Mouse (Mus musculus) heart, postnatal 14 days (tissue): ENCODE results near the gene Scamp5. TPM values are rescaled to one million over a fixed set of nuclear protein-coding genes. Genes with fewer than 3 reads are reported as not detected.
A peak's percentile ranks its signal among the peaks of the same experiment; 100 is the strongest.
"Not testable (repeated sequence)": the region's sequence is repeated elsewhere in the genome, so short reads cannot be mapped to it uniquely, and the experiment has no call there.

ENCODE experiments used
- DNase-seq, 2 experiments: peaks; one replicate each; pipeline ENCODE4 v3.0.0; 2021 to 2022
- intact Hi-C: fragments of 180-260 bp; cut with DNase I; formaldehyde crosslinking; loops from one replicate; pipeline ENCODE4 v1.15.1; 2025
- total RNA-seq, 2 experiments: library from RNA; stranded (reverse); gene quantifications; 2 replicates each; pipeline ENCODE4 v1.2.3; 2021

The Scamp5 gene
- total RNA-seq, 2 experiments from 2014 or later = 7.4 to 7.7 TPM

DNA sequence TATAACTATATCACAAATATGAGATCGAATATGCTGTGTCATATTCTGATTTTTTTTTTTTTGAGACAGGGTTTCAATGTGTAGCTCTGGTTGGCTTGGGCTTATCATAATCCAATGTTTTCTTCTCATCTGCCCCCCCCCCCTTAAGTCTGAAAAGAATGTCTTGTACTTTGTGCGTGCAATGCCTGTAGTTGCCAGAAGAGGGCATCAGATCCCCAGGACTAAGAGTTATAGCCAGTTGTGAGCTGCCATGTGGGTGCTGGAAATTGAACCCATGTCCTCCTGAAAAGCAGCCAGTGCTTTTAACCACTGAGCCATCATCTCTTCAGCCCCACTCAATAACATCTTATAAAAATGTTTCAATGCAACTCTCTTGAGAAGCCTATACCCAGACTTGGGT is 8.2 kb downstream of the Scamp5 start:
- intact Hi-C loops = no loop called here
- DNase-seq = no peak

DNA sequence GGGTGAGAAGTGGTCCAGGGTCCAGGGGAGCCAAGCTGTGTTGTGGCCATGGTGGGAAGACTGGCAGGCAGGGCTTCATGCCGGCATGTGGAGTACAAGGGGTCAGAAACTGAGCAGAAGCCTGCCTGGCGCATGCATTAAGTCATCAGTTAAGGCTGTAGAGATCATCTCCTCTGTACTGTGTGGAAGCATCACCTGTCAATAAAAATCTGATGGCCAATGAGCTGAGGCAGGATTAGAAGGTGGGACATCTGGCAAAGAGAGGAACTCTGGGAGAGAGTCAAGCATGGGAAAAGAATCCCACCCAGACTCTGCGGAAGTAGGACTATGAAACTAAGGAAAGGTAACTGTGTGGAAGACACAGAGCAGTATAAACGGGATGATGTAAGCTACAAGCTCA is 14.3 kb downstream of the Scamp5 start:
- DNase-seq = no peak
- intact Hi-C loops = no loop called here

- intact Hi-C loops = no loop called here
Observed at GRCm38 (mm10) chr9:57452624-57453462, 15.0 kb downstream of the Scamp5 start.

DNA sequence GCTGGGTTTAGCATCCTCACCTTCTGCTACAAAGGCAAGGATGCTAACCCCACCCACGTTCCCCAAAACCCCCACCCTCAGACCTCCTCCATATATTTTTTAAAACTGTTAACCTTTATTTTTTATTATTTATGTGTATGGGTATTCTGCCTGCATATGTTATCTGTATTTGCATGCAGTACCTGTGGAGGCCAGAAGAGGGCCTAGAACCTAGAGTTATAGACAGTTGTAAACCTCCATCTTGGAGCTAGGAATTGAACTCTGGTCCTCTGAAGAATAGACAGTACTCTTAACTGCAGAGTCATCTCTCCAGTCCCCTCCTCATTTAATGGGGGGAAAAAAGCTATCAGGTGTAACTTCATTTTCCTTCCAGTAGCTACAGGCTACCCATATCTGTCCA is 18.1 kb downstream of the Scamp5 start:
- DNase-seq = no peak
- intact Hi-C loops = no loop called here

More at GRCm38 (mm10) chr9:57452624-57453462, 15.0 kb downstream of the Scamp5 start:
- DNase-seq = no peak

DNA sequence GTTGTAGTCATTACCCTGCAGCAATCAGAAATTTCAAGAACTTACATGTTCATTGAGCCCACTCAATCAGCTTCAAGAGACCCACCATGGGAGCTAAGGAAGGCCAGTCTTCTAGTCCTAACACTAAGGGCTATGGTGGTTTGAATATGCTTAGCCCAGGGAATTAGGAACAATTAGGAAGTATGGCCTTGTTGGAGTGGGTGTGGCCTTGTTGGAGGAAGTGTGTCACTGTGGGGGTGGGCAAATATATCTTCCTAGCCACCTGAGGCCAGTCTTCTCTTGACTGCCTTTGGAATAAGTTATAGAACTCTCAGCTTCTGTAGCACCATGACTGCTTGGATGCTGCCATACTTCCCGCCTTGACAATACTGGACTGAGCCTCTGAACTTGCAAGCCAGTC is 27.2 kb downstream of the Scamp5 start:
- no peak for DNase-seq
- intact Hi-C loops = no loop called here

GRCm38 (mm10) chr9:57439522-57440295 is 28.2 kb downstream of the Scamp5 start, which contains the start of gene Ppcdc:
TSS of gene Ppcdc (minus strand) at chr9:57440124.
- intact Hi-C loops = loop anchor here (10.0 kb wide), 1 partner anchor 365 kb away; the partner anchor contains the start of gene Sin3a
- peak; percentile 88 to 91 for DNase-seq

GRCm38 (mm10) chr9:57439083-57439482 is 28.8 kb downstream of the Scamp5 start:
- DNase-seq = no peak

GRCm38 (mm10) chr9:57437896-57438614 is 29.8 kb downstream of the Scamp5 start:
- intact Hi-C loops = loop anchor here (10.0 kb wide), 1 partner anchor 363 kb away; the partner anchor contains the start of gene Sin3a
- DNase-seq = no peak

More at GRCm38 (mm10) chr9:57439083-57439482, 28.8 kb downstream of the Scamp5 start:
- intact Hi-C loops = loop anchor here (10.0 kb wide), 1 partner anchor 364 kb away; the partner anchor contains the start of gene Sin3a

GRCm38 (mm10) chr9:57436166-57436565 is 31.7 kb downstream of the Scamp5 start:
- DNase-seq = no peak
- intact Hi-C loops = loop anchor here (10.0 kb wide), 1 partner anchor 361 kb away; the partner anchor contains the start of gene Sin3a

DNA sequence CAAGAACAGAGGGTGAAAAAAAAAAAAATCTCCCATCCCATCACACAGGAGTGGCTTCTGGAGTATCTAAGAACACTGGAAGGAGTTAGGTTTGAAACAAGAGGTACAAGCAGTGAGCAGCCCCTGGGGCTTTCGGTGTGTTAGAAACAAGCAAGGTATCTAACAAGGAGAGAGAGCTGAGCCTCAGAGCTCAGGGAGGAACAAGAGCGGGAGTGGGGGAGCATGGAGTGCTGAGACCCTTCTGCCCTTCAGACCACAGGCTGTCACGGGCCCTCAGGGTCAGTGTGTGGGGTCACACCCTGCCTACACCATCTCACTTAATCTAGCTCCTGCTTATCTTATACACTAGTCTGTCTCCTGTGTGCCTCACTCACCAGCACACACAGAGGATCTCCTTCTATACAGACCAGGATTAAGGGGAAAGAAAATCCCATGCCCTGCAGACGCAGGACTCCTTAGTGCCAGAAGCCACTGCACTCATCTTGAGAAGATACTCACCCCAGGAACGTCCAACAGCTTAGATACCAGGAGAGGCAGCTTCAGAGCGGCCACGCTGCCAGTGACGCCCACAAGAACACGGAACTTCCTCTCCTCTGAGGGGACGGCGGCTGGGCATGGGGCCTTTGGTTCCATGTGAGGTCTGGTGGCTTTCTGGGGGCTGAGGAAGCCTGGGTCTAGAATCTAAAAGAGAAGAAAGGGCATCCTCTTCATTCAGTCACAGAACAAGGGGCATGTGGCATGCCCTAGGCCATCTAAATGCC is 33.3 kb downstream of the Scamp5 start:
- no peak for DNase-seq
- intact Hi-C loops = loop anchor here (5.0 to 10.0 kb wide), 3 partner anchors 47 to 360 kb away; partner anchors contain the start of gene Sin3a

GRCm38 (mm10) chr9:57433097-57434032 is 34.5 kb downstream of the Scamp5 start:
- intact Hi-C loops = loop anchor here (1.0 to 10.0 kb wide), 5 partner anchors 46 to 359 kb away; partner anchors contain the start of gene Sin3a
- peak; percentile 81 to 91 for DNase-seq

DNA sequence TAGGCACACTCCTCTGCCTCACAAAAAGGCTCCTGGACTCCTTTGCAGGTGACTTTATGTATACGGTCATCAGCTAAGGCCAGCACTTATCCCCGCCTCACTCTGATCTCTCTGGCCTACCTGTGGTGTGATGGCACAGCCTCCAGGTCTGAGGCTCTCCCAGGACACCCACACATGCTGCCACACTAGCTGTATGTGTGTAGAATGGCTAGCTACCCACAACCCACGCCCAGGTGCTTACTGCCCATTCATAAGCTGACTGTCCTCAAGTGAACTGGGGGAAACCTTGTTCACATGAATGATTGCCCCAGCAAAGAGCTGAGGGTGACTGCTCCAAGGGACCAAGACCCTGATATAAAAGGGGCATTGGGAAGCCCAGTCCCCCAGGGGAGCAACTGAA is 35.4 kb downstream of the Scamp5 start:
- intact Hi-C loops = loop anchor here (2.0 to 10.0 kb wide), 4 partner anchors 45 to 358 kb away; partner anchors contain the start of gene Sin3a
- DNase-seq = no peak

DNA sequence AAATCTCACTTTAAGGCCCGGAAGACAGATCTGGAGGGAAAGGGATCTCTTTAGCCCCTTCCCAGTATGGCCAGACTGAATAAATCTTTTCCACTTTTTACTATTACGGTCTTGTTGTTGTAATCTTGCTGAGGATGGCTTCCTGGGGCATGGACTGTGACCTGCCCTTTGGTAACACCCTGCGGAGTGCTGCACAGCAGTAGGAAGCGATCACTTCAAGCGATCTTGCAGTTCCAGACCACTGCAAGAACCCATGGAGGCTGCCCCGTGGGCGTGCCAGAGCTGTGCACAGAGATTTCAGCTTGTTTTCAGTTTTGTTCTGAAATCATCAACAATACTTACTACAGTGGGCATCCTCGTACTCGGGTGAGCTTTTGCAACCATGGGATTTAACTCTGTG is 36.7 kb downstream of the Scamp5 start:
- intact Hi-C loops = loop anchor here (5.0 to 10.0 kb wide), 3 partner anchors 44 to 356 kb away; partner anchors contain the start of gene Sin3a
- no peak for DNase-seq

DNA sequence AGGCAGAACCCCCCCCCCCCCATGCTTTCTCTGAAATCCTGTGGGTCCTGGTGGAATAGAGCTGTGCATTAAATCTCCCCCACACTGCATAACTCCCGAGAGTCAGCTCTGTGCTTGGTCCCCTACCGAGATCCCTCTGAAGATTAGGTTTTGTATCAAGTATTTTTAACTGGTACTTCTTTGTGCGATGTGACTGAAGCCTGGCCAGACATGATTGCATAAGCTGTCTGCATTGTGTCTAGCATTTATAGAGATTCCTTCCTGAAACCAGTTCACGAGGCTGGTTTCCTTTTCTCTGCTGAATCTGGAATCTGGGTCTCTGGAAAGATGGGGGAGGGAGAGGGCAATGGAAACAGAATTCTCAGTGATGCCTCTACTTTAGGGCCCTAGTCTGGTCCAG is 39.5 kb downstream of the Scamp5 start:
- DNase-seq = no peak
- intact Hi-C loops = no loop called here

DNA sequence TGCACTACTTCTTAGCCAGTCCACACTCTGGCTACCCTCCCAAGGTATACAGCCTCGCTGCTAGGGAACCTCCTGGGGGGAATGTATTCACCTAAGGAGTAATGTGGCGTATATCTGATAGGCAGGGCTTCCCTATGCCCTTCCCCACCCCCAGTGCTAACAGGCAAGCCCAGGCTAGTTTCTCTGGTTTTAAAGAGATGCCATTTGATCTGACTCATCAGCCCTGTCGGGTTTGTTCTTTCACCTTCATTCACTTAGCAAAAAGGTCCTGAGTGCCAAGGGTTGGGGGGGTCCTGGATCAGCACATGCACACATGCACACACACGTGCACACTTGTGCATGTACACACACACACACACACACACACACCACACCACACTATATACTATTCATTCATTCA is 39.9 kb downstream of the Scamp5 start:
- DNase-seq = no peak
- intact Hi-C loops = no loop called here

DNA sequence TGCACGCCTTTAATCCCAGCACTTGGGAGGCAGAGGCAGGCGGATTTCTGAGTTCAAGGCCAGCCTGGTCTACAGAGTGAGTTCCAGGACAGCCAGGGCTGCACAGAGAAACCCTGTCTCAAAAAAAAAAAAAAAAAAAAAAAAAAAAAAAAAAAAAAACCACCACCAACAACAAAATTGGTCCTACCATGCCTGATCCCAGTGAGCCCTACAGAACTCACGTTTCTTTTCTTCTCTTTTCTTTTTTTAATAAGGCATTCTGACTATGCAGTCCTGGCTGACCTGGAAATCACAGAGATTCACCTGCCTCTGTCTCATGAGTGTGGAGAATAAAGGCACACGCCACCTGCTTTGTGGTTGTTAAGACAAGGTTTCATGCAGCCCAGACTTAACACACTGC is 40.7 kb downstream of the Scamp5 start:
- DNase-seq, intact Hi-C loops: not testable (repeated sequence)

DNA sequence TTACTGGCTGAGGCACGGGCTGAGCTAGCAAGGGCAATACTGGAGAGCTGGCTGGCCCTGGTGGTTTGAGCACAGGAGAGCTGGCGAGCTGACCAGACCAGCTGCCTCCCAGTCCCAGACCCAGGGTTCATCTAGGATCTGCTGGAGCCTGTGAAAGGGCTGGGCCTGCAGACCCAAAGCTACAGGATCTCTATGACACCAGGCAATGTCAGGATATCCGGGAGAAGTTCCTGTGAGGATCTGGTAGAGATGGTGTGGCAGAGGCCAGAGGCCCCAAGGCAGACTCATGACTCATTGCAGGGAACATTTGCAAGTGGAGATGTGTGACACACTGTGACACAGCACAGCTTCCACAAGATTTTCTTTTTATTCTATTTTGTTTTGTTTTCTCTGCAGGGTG is 42.7 kb downstream of the Scamp5 start:
- no peak for DNase-seq
- intact Hi-C loops = no loop called here

DNA sequence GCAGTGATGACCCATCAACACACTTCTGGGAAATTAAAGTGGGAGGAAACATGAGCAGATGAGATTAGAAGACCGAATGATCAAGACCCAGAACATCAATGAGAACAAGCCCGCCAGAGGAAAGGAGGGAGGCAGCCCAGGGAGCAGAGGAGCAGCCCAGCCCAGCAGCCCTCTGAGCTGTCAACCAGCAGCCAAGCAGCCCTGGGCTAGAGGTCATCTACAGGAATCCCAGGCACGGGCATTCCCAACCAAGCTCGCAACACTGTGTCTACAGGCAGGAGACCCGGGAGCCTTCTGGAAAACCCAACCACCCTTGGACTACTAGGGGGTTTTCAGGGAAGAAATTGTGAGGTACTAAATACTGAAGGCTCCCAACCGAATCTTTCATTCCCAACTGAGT is 43.8 kb downstream of the Scamp5 start:
- intact Hi-C loops = no loop called here
- DNase-seq = no peak
